ENCODE assay signal across 8 mouse cellular contexts in genomic region chr4:126113943-126114342, GRCm38 (mm10). TPM values are rescaled to one million over a fixed set of nuclear protein-coding genes. Genes with fewer than 3 reads are reported as not detected.
DNase-seq lines count a peak whose midpoint lies in the region; ATAC-seq lines count a peak whose summit lies in the region.
"Had no signal": no experiment of that assay in that cellular context is flagged by ENCODE, and none has a peak within 500 bp of the region (broad histone marks: within the 10 kb centered on the region; RNA-seq: fewer than 3 reads in every experiment).

No protein-coding gene starts in this region.

- peak overlapping the region; percentile 37; the same call in 1 of the 2 replicates for H3K27ac ChIP-seq in kidney, embryonic 15.5 days
- H3K27ac ChIP-seq: heart, embryonic 13.5 days had no signal

- H3K36me3 ChIP-seq in kidney, embryonic 15.5 days, result peaks cover 14% of the 10 kb centered on the region

- H3K4me1 ChIP-seq in kidney, embryonic 15.5 days, result peaks cover 58% of the 10 kb centered on the region

- H3K4me3 ChIP-seq in kidney, embryonic 15.5 days (replicated peaks), result no peak overlapping the region
- H3K4me3 ChIP-seq: heart, embryonic 13.5 days had no signal

- no peak overlapping the region for H3K9ac ChIP-seq in kidney, embryonic 15.5 days

- no peaks in the 10 kb centered on the region for H3K27me3 ChIP-seq in kidney, embryonic 15.5 days
- H3K27me3 ChIP-seq: heart, embryonic 13.5 days had no signal

- no peaks in the 10 kb centered on the region for H3K9me3 ChIP-seq in kidney, embryonic 15.5 days (replicated peaks)
- H3K9me3 ChIP-seq: heart, embryonic 13.5 days had no signal

- H3K4me2 ChIP-seq in kidney, embryonic 15.5 days, result no peak overlapping the region
- H3K4me2 ChIP-seq: heart, embryonic 13.5 days had no signal

- 0 out of 2 replicates have a peak, but pooled peaks have one; percentile 12 for ATAC-seq in kidney, embryonic 15.5 days (replicated peaks; ENCODE audit: low FRiP score)
- ATAC-seq in megakaryocyte progenitor cell, adult 5-6 weeks (replicated peaks; ENCODE audit: poor library complexity), result peak; percentile 59

- 13% methylated on average over 6 of the region's 6 CpGs for whole genome bisulfite sequencing in kidney, embryonic 15.5 days

- DNase-seq in ovary, postnatal 14 days (ENCODE audit: low spot score), result peak; percentile 52
- no peak for DNase-seq in ovary, postnatal 10 days (ENCODE audit: low spot score)
- peak; percentile 65 to 75 for DNase-seq in adrenal gland, adult 18-20 months (ENCODE audit: low spot score in 2 of 2)
- DNase-seq in embryo, embryonic 11 days, result peak; percentile 56
- DNase-seq in thymus, adult 18-20 months, result peak; percentile 33 to 37

RNA-seq across cellular contexts. Expression of gene Stk40, which starts 10.2 kb away (rescaled TPM):
- total RNA-seq in adrenal gland, adult 18-20 months (2021), result 10 to 100 TPM; 63.0 to 77.6 TPM
- 38.2 and 41.3 TPM in 2 replicates for polyA plus RNA-seq in kidney, embryonic 15.5 days (2015; fragmentation: Nextera tagmentation; extraction: Ambion mirVana)
- total RNA-seq in megakaryocyte progenitor cell, adult 5-6 weeks (2015), result 6.5 and 7.3 TPM in 2 replicates
- 5.9 and 6.0 TPM in 2 replicates for total RNA-seq in megakaryocyte progenitor cell, adult 5-6 weeks (2017)

RNA-seq across cellular contexts. Expression of gene Lsm10, which starts 17.5 kb away (rescaled TPM):
- total RNA-seq in adrenal gland, adult 18-20 months (2021), result 10 to 100 TPM; 18.7 to 25.2 TPM
- 51.8 and 52.9 TPM in 2 replicates for polyA plus RNA-seq in kidney, embryonic 15.5 days (2015; fragmentation: Nextera tagmentation; extraction: Ambion mirVana)
- 20.4 and 25.1 TPM in 2 replicates for total RNA-seq in megakaryocyte progenitor cell, adult 5-6 weeks (2015)
- total RNA-seq in megakaryocyte progenitor cell, adult 5-6 weeks (2017), result 14.7 and 15.9 TPM in 2 replicates

RNA-seq across cellular contexts. Expression of gene Eva1b, which starts 33.6 kb away (rescaled TPM):
- 10 to 100 TPM; 13.3 to 13.8 TPM for total RNA-seq in adrenal gland, adult 18-20 months (2021)
- polyA plus RNA-seq in kidney, embryonic 15.5 days (2015; fragmentation: Nextera tagmentation; extraction: Ambion mirVana), result 90.0 and 98.5 TPM in 2 replicates
- total RNA-seq in megakaryocyte progenitor cell, adult 5-6 weeks (2015), result 0.12 and 0.94 TPM in 2 replicates
- 1.7 TPM in 1 of 2 replicates, not detected in the other for total RNA-seq in megakaryocyte progenitor cell, adult 5-6 weeks (2017)

RNA-seq across cellular contexts. Expression of gene Sh3d21, which starts 49.3 kb away (rescaled TPM):
- 1 to 10 TPM; 2.8 to 2.9 TPM for total RNA-seq in adrenal gland, adult 18-20 months (2021)
- polyA plus RNA-seq in kidney, embryonic 15.5 days (2015; fragmentation: Nextera tagmentation; extraction: Ambion mirVana), result 8.3 and 9.5 TPM in 2 replicates
- 0.07 and 0.91 TPM in 2 replicates for total RNA-seq in megakaryocyte progenitor cell, adult 5-6 weeks (2015)
- 0.14 TPM in 1 of 2 replicates, not detected in the other for total RNA-seq in megakaryocyte progenitor cell, adult 5-6 weeks (2017)

RNA-seq across cellular contexts. Expression of gene Oscp1, which starts 55.6 kb away (rescaled TPM):
- total RNA-seq in adrenal gland, adult 18-20 months (2021), result 10 to 100 TPM in 1 of 2 experiments, 1 to 10 TPM in 1; 7.2 to 10.6 TPM
- 19.0 and 19.1 TPM in 2 replicates for polyA plus RNA-seq in kidney, embryonic 15.5 days (2015; fragmentation: Nextera tagmentation; extraction: Ambion mirVana)
- 13.5 and 15.5 TPM in 2 replicates for total RNA-seq in megakaryocyte progenitor cell, adult 5-6 weeks (2015)
- 20.3 and 31.9 TPM in 2 replicates for total RNA-seq in megakaryocyte progenitor cell, adult 5-6 weeks (2017)

Comparison
In these comparisons a context has a peak if more than half of its experiments do, and no peak if none do; other contexts are left out.
1. RNA of gene Stk40, which starts 10.2 kb away (total RNA-seq): 63.0 to 77.6 TPM in adrenal gland, adult 18-20 months; 5.9 to 7.3 TPM in megakaryocyte progenitor cell, adult 5-6 weeks; every median in the first group is over 4 times any median in the second.
2. RNA of gene Eva1b, which starts 33.6 kb away (total RNA-seq): 13.3 to 13.8 TPM in adrenal gland, adult 18-20 months; 0.12 to 1.7 TPM in megakaryocyte progenitor cell, adult 5-6 weeks; every median in the first group is over 4 times any median in the second.